Mouse (Mus musculus): ENCODE results near the gene Tssk4. TPM values are rescaled to one million over a fixed set of nuclear protein-coding genes. Genes with fewer than 3 reads are reported as not detected.

Tssk4 gene
- polyA plus RNA-seq, 1 experiment from 2014 or later: 0.35 TPM

DNA sequence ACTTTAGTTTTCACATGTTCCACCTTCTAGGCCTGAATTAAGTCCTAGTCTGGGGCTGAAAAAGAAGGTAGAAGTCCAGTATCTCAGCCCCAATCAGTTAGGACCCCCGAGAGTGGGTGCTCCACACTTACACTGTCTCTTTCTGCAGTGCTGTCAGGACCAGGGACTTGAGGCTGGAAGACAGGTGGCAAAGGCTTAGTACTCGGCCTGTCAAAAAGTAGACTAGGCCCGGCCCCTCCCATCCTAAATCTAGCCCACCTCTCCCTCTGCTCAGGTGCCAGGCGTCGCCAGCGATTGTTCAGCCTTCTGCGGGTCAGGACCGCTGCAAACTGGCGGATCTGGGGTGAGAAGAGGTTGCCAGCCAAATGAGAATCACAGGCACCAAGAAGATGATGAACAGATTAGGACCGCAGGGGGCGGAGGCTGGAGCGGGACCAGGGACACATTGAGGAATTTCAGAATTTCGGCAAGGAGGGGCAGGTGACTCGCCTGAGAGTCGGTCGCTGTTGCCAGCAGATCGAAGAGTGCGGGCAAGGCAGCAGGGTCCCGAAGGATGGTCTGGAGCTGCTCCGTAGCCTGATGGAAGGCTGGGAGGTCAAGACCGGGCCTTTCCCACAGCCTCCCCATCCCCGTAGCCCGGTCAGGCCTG lies 15.0 kb upstream of the Tssk4 start:
- H3K27ac ChIP-seq (replicated peaks in 1 of 2; ENCODE audit: control insufficient read depth in 1 of 2, insufficient read depth in 1 of 2, low read depth in 2 of 2, low read length in 2 of 2): peak overlapping the region; percentile 47 to 71
- H3K9ac ChIP-seq (ENCODE audit: low read length): peak overlapping the region; percentile 88
- peaks cover 85% of the 10 kb centered on the region for H3K36me3 ChIP-seq (ENCODE audit: control insufficient read depth, insufficient read depth, low read length)
- peaks cover 0 to 8% of the 10 kb centered on the region in 2 experiments; a peak in 2 of 4 replicates for H3K4me1 ChIP-seq (ENCODE audit: control insufficient read depth in 2 of 2, insufficient read depth in 2 of 2, low read length in 2 of 2)
- H3K9me3 ChIP-seq (ENCODE audit: control insufficient read depth, low read length): no peaks in the 10 kb centered on the region
- peak overlapping the region; percentile 75 for H3K4me3 ChIP-seq (ENCODE audit: control insufficient read depth in 1 of 2, insufficient read depth in 1 of 2, low read depth in 1 of 2, low read length in 2 of 2)
- H3K27me3 ChIP-seq (ENCODE audit: control insufficient read depth, insufficient read depth, low read length): no peaks in the 10 kb centered on the region
- WGBS: 3% methylated on average over 23 of the region's 23 CpGs
- peak overlapping the region; percentile 97 for H3K4me2 ChIP-seq (ENCODE audit: low read length)
- 0 out of 2 replicates have a peak, but pooled peaks have one; percentile 2 for ATAC-seq (ENCODE audit: insufficient number of reproducible peaks, insufficient read depth, low FRiP score, low read depth)

DNA sequence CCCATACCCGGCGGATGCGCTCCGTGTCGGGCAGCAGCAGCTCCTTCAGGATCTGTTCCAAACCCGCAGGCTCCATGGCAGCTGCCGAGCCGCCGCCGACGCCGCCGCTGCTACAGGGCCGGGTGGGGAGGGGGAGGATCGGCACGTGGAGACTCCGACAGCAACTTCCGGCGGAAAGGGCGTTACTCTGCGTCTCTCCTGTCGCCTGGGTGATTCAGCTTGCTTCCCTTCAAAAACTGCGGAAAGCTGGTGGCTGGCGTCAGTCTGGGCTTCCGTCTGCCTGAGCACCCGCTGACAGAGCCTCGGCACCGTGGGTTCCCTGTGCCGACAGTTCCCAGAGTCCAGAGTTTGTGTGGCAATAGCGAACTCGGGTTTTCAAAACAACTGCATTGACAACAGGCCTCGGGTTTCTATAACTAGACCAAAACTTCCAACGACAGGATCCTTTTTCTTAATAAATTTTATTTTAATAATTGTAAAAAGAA lies 14.4 kb upstream of the Tssk4 start, which contains the start of gene Ipo4:
TSS of gene Ipo4 (minus strand) at position 435 of the 485 bp plus-strand sequence.
- no peaks in the 10 kb centered on the region for H3K27me3 ChIP-seq (ENCODE audit: control insufficient read depth, insufficient read depth, low read length)
- H3K27ac ChIP-seq (replicated peaks in 1 of 2; ENCODE audit: control insufficient read depth in 1 of 2, insufficient read depth in 1 of 2, low read depth in 2 of 2, low read length in 2 of 2): peak within 1 kb of the TSS; percentile 47 to 71
- H3K9me3 ChIP-seq (ENCODE audit: control insufficient read depth, low read length): no peaks in the 10 kb centered on the region
- peak; percentile 61 for ATAC-seq (ENCODE audit: insufficient number of reproducible peaks, insufficient read depth, low FRiP score, low read depth)
- H3K4me3 ChIP-seq (ENCODE audit: control insufficient read depth in 1 of 2, insufficient read depth in 1 of 2, low read depth in 1 of 2, low read length in 2 of 2): peak within 1 kb of the TSS; percentile 75
- H3K9ac ChIP-seq (ENCODE audit: low read length): peak within 1 kb of the TSS; percentile 88
- H3K4me1 ChIP-seq (ENCODE audit: control insufficient read depth in 2 of 2, insufficient read depth in 2 of 2, low read length in 2 of 2): peaks cover 0 to 8% of the 10 kb centered on the region in 2 experiments; a peak in 2 of 4 replicates
- H3K36me3 ChIP-seq (ENCODE audit: control insufficient read depth, insufficient read depth, low read length): peaks cover 85% of the 10 kb centered on the region
- WGBS: 2% methylated on average over 23 of the region's 33 CpGs
- H3K4me2 ChIP-seq (ENCODE audit: low read length): peak within 1 kb of the TSS; percentile 97

DNA sequence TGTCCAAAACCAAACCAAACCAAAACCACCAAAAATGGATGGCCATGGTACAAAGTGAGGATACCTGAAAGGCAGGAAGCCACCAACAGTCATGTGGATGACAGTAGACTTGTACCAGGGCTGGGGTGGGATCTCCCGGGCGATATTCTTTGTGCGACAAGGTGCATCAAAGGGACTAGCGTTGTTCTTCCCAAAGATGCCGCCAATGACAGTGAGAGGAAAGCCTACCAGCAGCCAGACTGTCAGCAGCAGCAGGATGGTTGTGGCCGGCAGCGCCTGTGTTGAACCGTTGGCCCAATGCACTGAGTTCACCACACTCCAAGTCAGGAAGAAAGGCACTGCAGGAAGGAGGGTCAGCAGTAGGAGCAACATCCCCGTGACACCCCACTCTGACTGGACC lies 12.2 kb upstream of the Tssk4 start, which contains the start of gene Gm49378:
TSS of gene Gm49378 (minus strand) at position 101 of the 400 bp plus-strand sequence.
- Histone ChIP-seq H3K27ac (replicated peaks in 1 of 2; ENCODE audit: control insufficient read depth in 1 of 2, insufficient read depth in 1 of 2, low read depth in 2 of 2, low read length in 2 of 2) (no peak within 1 kb of the TSS), H3K4me1 (ENCODE audit: control insufficient read depth in 2 of 2, insufficient read depth in 2 of 2, low read length in 2 of 2) (peaks cover 5 to 15% of the 10 kb centered on the region in 2 experiments), H3K27me3 (ENCODE audit: control insufficient read depth, insufficient read depth, low read length) (no peaks in the 10 kb centered on the region), H3K4me3 (ENCODE audit: control insufficient read depth in 1 of 2, insufficient read depth in 1 of 2, low read depth in 1 of 2, low read length in 2 of 2) (no peak within 1 kb of the TSS), H3K9me3 (ENCODE audit: control insufficient read depth, low read length) (no peaks in the 10 kb centered on the region), H3K9ac (ENCODE audit: low read length) (no peak within 1 kb of the TSS), H3K4me2 (ENCODE audit: low read length) (no peak within 1 kb of the TSS), H3K36me3 (ENCODE audit: control insufficient read depth, insufficient read depth, low read length) (peaks cover 76% of the 10 kb centered on the region)
- ATAC-seq (ENCODE audit: insufficient number of reproducible peaks, insufficient read depth, low FRiP score, low read depth): no peak
- 97% methylated on average over 9 of the region's 9 CpGs for WGBS

DNA sequence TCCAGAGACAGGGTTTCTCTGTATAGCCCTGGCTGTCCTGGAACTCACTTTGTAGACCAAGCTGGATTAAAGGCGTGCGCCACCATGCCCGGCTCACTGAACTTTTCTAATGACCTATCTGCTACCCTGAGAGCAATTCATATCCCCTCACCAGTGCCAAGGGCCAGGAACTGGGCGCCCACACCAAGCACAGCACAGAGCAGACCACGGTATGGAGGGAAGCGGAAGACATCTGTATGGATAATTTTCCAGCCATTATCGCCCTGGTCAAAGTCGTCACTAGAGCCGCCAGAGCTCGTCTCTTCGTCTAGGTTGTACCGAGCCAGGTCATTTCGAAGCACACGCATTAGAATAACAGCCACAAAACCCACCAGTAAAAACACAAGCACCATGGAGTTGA lies 9.2 kb upstream of the Tssk4 start:
- Histone ChIP-seq H3K9ac (ENCODE audit: low read length) (no peak overlapping the region), H3K4me2 (ENCODE audit: low read length) (no peak overlapping the region), H3K4me1 (ENCODE audit: control insufficient read depth in 2 of 2, insufficient read depth in 2 of 2, low read length in 2 of 2) (peaks cover 11 to 22% of the 10 kb centered on the region in 2 experiments), H3K4me3 (ENCODE audit: control insufficient read depth in 1 of 2, insufficient read depth in 1 of 2, low read depth in 1 of 2, low read length in 2 of 2) (no peak overlapping the region), H3K36me3 (ENCODE audit: control insufficient read depth, insufficient read depth, low read length) (peaks cover 62% of the 10 kb centered on the region), H3K9me3 (ENCODE audit: control insufficient read depth, low read length) (no peaks in the 10 kb centered on the region), H3K27ac (replicated peaks in 1 of 2; ENCODE audit: control insufficient read depth in 1 of 2, insufficient read depth in 1 of 2, low read depth in 2 of 2, low read length in 2 of 2) (no peak overlapping the region), H3K27me3 (ENCODE audit: control insufficient read depth, insufficient read depth, low read length) (no peaks in the 10 kb centered on the region)
- 95% methylated on average over 14 of the region's 14 CpGs for WGBS
- ATAC-seq (ENCODE audit: insufficient number of reproducible peaks, insufficient read depth, low FRiP score, low read depth): no peak

DNA sequence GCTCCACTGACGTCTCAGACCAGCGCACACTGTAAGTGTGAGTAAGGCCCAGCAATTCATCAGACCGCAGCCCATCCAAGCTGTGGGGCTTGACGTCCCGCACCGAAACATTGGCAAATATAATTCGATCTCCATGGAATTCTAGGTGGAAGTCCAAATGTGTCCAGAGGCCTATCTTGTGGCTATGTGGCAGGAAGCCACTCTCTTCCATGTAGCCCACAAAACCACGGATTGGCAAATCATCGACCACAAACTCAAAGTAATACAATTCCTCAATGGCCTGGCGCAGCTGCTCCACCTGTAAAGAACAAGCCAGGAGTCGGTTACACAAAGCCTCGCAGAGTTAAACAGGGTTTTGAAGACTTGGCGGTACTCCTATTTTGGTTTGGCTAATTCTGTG lies 8.7 kb upstream of the Tssk4 start:
- Histone ChIP-seq H3K27me3 (ENCODE audit: control insufficient read depth, insufficient read depth, low read length) (no peaks in the 10 kb centered on the region), H3K27ac (replicated peaks in 1 of 2; ENCODE audit: control insufficient read depth in 1 of 2, insufficient read depth in 1 of 2, low read depth in 2 of 2, low read length in 2 of 2) (no peak overlapping the region), H3K36me3 (ENCODE audit: control insufficient read depth, insufficient read depth, low read length) (peaks cover 63% of the 10 kb centered on the region), H3K9ac (ENCODE audit: low read length) (no peak overlapping the region), H3K9me3 (ENCODE audit: control insufficient read depth, low read length) (no peaks in the 10 kb centered on the region), H3K4me2 (ENCODE audit: low read length) (no peak overlapping the region), H3K4me3 (ENCODE audit: control insufficient read depth in 1 of 2, insufficient read depth in 1 of 2, low read depth in 1 of 2, low read length in 2 of 2) (no peak overlapping the region), H3K4me1 (ENCODE audit: control insufficient read depth in 2 of 2, insufficient read depth in 2 of 2, low read length in 2 of 2) (peaks cover 11 to 19% of the 10 kb centered on the region in 2 experiments)
- ATAC-seq (ENCODE audit: insufficient number of reproducible peaks, insufficient read depth, low FRiP score, low read depth): no peak
- WGBS: 92% methylated on average over 13 of the region's 13 CpGs

DNA sequence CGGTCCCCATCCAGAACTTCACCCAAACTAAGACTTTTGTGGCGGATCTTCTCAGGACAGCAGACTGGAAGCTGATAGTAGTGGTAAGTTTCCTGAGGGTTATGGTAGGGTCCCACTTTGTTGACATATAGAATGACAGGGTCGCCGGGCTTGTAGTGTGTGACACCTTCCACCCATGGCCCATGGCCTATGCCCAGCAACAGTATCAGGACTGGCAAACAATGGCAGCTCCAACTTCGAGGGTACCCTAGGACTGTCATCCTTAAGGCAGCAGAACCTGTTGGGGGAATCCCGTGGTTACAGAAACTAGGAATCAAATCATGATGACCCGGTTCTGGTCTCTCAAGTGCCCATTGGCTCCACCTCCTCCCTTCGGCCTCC lies 7.3 kb upstream of the Tssk4 start:
- Histone ChIP-seq H3K27me3 (ENCODE audit: control insufficient read depth, insufficient read depth, low read length) (no peaks in the 10 kb centered on the region), H3K9ac (ENCODE audit: low read length) (peak overlapping the region; percentile 81), H3K4me1 (ENCODE audit: control insufficient read depth in 2 of 2, insufficient read depth in 2 of 2, low read length in 2 of 2) (peaks cover 11 to 19% of the 10 kb centered on the region in 2 experiments), H3K36me3 (ENCODE audit: control insufficient read depth, insufficient read depth, low read length) (peaks cover 61% of the 10 kb centered on the region), H3K4me3 (ENCODE audit: control insufficient read depth in 1 of 2, insufficient read depth in 1 of 2, low read depth in 1 of 2, low read length in 2 of 2) (peak overlapping the region; percentile 61 to 70), H3K9me3 (ENCODE audit: control insufficient read depth, low read length) (no peaks in the 10 kb centered on the region), H3K4me2 (ENCODE audit: low read length) (peak overlapping the region; percentile 80), H3K27ac (replicated peaks in 1 of 2; ENCODE audit: control insufficient read depth in 1 of 2, insufficient read depth in 1 of 2, low read depth in 2 of 2, low read length in 2 of 2) (peak overlapping the region; percentile 78 to 94)
- peak; percentile 25; the same call in 1 of the 2 replicates for ATAC-seq (ENCODE audit: insufficient number of reproducible peaks, insufficient read depth, low FRiP score, low read depth)
- 21% methylated on average over 8 of the region's 8 CpGs for WGBS

DNA sequence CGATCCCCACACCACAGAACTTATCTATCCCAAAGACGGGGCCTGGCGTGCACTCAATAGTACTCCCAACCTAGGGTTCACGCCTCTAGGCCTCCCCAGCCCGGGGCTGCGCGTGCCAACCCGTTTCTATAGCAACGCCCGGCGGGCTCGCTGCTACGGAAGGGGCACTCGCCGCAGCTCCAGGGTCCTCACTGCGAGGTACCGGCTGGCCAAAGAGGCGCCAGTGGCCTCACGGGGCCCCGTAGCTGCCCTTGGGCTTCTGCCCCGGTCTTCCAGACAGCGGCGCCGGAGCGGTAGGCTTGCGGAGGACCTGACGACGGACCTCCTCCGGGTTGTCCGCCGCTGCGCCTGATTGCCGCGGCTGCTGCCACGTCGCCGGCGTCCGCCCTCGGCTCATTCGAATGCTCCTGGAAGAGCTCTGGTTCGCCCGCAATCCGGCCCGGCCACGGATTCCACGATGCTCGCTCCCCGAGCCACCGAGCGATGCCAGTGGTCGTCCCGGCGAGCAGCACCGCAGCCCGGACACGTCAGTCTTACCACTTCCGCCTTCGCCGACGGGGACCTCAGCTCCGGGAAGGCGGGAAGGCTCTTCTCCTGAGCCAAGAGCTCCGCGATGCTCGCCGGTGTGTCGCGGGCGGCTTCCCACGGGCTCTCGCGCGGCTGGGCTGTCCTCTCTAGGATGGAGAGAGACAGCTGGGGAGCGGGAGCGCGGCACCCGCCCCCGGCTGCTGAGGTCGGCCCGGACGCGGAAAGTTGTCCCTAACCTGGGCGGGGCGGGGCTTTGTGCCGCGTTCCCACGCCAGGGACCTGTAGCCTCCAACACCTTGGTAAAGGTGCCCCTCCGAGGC lies 6.7 kb upstream of the Tssk4 start, which contains the start of gene Tm9sf1:
TSS of gene Tm9sf1 (minus strand) at position 747 of the 848 bp plus-strand sequence.
- under 1% methylated on average over 89 of the region's 89 CpGs for WGBS
- Histone ChIP-seq H3K36me3 (ENCODE audit: control insufficient read depth, insufficient read depth, low read length) (peaks cover 56% of the 10 kb centered on the region), H3K4me2 (ENCODE audit: low read length) (peak within 1 kb of the TSS; percentile 80), H3K9ac (ENCODE audit: low read length) (peak within 1 kb of the TSS; percentile 81), H3K27ac (replicated peaks in 1 of 2; ENCODE audit: control insufficient read depth in 1 of 2, insufficient read depth in 1 of 2, low read depth in 2 of 2, low read length in 2 of 2) (peak within 1 kb of the TSS; percentile 78 to 94), H3K4me3 (ENCODE audit: control insufficient read depth in 1 of 2, insufficient read depth in 1 of 2, low read depth in 1 of 2, low read length in 2 of 2) (peak within 1 kb of the TSS; percentile 61 to 70), H3K4me1 (ENCODE audit: control insufficient read depth in 2 of 2, insufficient read depth in 2 of 2, low read length in 2 of 2) (peaks cover 11 to 19% of the 10 kb centered on the region in 2 experiments), H3K27me3 (ENCODE audit: control insufficient read depth, insufficient read depth, low read length) (no peaks in the 10 kb centered on the region), H3K9me3 (ENCODE audit: control insufficient read depth, low read length) (no peaks in the 10 kb centered on the region)
- peak; percentile 82 for ATAC-seq (ENCODE audit: insufficient number of reproducible peaks, insufficient read depth, low FRiP score, low read depth)
